Mouse (Mus musculus) C2C12 (cell line): ENCODE measurements around the gene Gm12248. TPM values are rescaled to one million over a fixed set of nuclear protein-coding genes. Genes with fewer than 3 reads are reported as not detected.
"Not testable (repeated sequence)": the region's sequence is repeated elsewhere in the genome, so short reads cannot be mapped to it uniquely, and the experiment has no call there.

Source experiments
- H3K27me3 ChIP-seq: one replicate; pipeline ENCODE4 v1.6.1; 2011; ENCODE audit not compliant: control insufficient read depth, insufficient read depth, insufficient read length
- H3K36me3 ChIP-seq: one replicate; pipeline ENCODE4 v1.6.1; 2011; ENCODE audit not compliant: control insufficient read depth, insufficient read depth
- H3K4me3 ChIP-seq: one replicate; pipeline ENCODE4 v1.5.1; 2011; ENCODE audit warnings: mild to moderate bottlenecking, control low read depth; ENCODE audit not compliant: poor library complexity, insufficient read depth, severe bottlenecking
- H3K79me2 ChIP-seq: one replicate; pipeline ENCODE4 v1.6.1; 2011; ENCODE audit not compliant: control insufficient read depth, insufficient read depth
- H3K79me3 ChIP-seq: one replicate; pipeline ENCODE4 v1.6.1; 2011; ENCODE audit warnings: low read depth, control low read depth
- H3ac ChIP-seq: one replicate; pipeline ENCODE3; 2011; ENCODE audit warnings: low read depth; ENCODE audit not compliant: control insufficient read depth, insufficient read length
- CEBPB ChIP-seq: IDR thresholded peaks from one replicate; pipeline ENCODE4 v1.6.1; 2011; ENCODE audit warnings: low read depth, mild to moderate bottlenecking, control low read depth, moderate library complexity
- CTCF ChIP-seq: IDR thresholded peaks from one replicate; pipeline ENCODE4 v1.5.1; 2011; ENCODE audit not compliant: control insufficient read depth, insufficient read depth, insufficient read length
- FOSL1 ChIP-seq: IDR thresholded peaks from one replicate; pipeline ENCODE4 v1.8.0; 2011; ENCODE audit warnings: mild to moderate bottlenecking, low read length; ENCODE audit not compliant: poor library complexity, insufficient read depth, severe bottlenecking
- MAX ChIP-seq: IDR thresholded peaks from one replicate; pipeline ENCODE4 v1.6.1; 2011; ENCODE audit warnings: mild to moderate bottlenecking, control low read depth
- MYOD1 ChIP-seq: IDR thresholded peaks from one replicate; pipeline ENCODE4 v1.6.1; 2011; ENCODE audit warnings: low read depth; ENCODE audit not compliant: control insufficient read depth, insufficient read length
- MYOG ChIP-seq: IDR thresholded peaks from one replicate; pipeline ENCODE4 v1.6.1; 2011; ENCODE audit not compliant: control insufficient read depth, insufficient read length; ENCODE audit errors: extremely low read depth
- USF1 ChIP-seq: IDR thresholded peaks from one replicate; pipeline ENCODE4 v1.6.1; 2011; ENCODE audit warnings: low read depth, mild to moderate bottlenecking, control low read depth, moderate library complexity
- polyA plus RNA-seq: library from polyadenylated mRNA; unstranded; fragments of >200 nt; fragmentation: generic; extraction: Trizol; gene quantifications from one replicate; pipeline ENCODE4 v1.2.1, GENCODE M21; 2012; ENCODE audit warnings: missing spikeins

Gm12248 gene
- polyA plus RNA-seq, 1 experiment, result 0.04 TPM

GRCm38 (mm10) chr11:58065025-58065424 lies 27.9 kb downstream of the Gm12248 start:
- H3K27me3 ChIP-seq, result no peaks in the 10 kb centered on the region
- peaks cover 12% of the 10 kb centered on the region for H3K36me3 ChIP-seq
- TF ChIP-seq CTCF (no peak), MYOG (no peak), MYOD1 (no peak), MAX (no peak), USF1 (no peak), CEBPB (no peak), FOSL1 (no peak)
- H3K4me3 ChIP-seq, result no peak overlapping the region
- no peaks in the 10 kb centered on the region for H3K79me2 ChIP-seq
- no peaks in the 10 kb centered on the region for H3K79me3 ChIP-seq
- H3ac ChIP-seq, result no peak overlapping the region

GRCm38 (mm10) chr11:58062586-58062985 lies 30.3 kb downstream of the Gm12248 start:
- TF ChIP-seq USF1 (no peak), MAX (no peak), FOSL1 (no peak), CTCF (no peak), MYOG (no peak), CEBPB (no peak), MYOD1 (no peak)
- H3ac ChIP-seq, result no peak overlapping the region
- H3K79me2 ChIP-seq, result no peaks in the 10 kb centered on the region
- H3K4me3 ChIP-seq, result no peak overlapping the region
- H3K36me3 ChIP-seq, result peaks cover 31% of the 10 kb centered on the region
- H3K79me3 ChIP-seq, result no peaks in the 10 kb centered on the region
- H3K27me3 ChIP-seq, result no peaks in the 10 kb centered on the region

- not testable (repeated sequence) for H3K27me3 ChIP-seq, H3ac ChIP-seq, H3K79me2 ChIP-seq, H3K4me3 ChIP-seq, H3K79me3 ChIP-seq
- H3K36me3 ChIP-seq, result peaks cover 43% of the 10 kb centered on the region
Measured at GRCm38 (mm10) chr11:58061218-58061617, 31.7 kb downstream of the Gm12248 start.

DNA sequence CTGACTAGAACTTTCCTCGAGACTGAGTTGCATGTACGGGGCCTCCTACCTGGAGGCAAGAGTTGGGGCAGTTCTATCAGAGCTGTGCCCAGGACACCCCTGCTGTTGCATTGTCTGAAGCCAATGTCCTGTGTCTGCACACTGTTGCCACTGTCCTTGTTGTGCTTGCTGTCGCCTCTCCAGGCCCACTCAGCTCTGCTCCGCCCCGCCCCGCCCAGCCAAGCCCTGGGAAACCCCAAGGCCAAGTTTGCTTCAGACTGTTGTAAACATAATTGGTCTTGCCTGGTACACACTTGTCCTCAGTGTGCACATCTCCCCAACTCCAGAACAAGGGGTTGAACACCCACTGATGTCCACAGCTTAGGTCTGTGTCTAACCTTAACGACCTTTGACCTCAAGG lies 33.2 kb downstream of the Gm12248 start:
- not testable (repeated sequence) for H3K79me2 ChIP-seq, H3ac ChIP-seq, H3K27me3 ChIP-seq, H3K4me3 ChIP-seq, H3K79me3 ChIP-seq
- H3K36me3 ChIP-seq, result peaks cover 58% of the 10 kb centered on the region

GRCm38 (mm10) chr11:58057455-58057854 lies 35.5 kb downstream of the Gm12248 start:
- Histone ChIP-seq H3K36me3 (peaks cover 77% of the 10 kb centered on the region), H3K79me3 (no peaks in the 10 kb centered on the region), H3K4me3 (no peak overlapping the region), H3K79me2 (no peaks in the 10 kb centered on the region), H3ac (no peak overlapping the region), H3K27me3 (no peaks in the 10 kb centered on the region)
- TF ChIP-seq MYOG (no peak), CTCF (peak; percentile 53), CEBPB (no peak), USF1 (no peak), MYOD1 (no peak), FOSL1 (no peak), MAX (no peak)

DNA sequence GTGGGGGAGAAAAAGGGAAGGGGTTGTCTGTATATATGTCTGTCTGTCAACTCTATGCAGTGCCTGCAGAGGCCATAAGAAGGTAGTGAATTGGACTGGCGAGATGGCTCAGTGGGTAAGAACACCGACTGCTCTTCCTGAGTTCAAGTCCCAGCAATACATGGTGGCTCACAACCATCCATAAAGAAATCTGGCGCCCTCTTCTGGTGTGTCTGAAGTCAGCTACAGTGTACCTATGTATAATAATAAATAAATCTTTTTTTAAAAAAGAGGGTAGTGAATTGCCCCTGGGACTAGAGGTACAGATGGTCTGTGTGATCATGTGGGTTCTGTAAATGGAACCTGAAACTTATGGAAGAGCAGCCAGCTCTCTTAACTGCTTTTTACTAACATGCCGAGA lies 46.5 kb downstream of the Gm12248 start:
- H3ac ChIP-seq, result no peak overlapping the region
- no peak overlapping the region for H3K4me3 ChIP-seq
- H3K27me3 ChIP-seq, result no peaks in the 10 kb centered on the region
- H3K79me2 ChIP-seq, result peaks cover 83% of the 10 kb centered on the region
- H3K79me3 ChIP-seq, result peaks cover 25% of the 10 kb centered on the region
- TF ChIP-seq FOSL1 (no peak), CEBPB (no peak), MYOD1 (no peak), MYOG (no peak), MAX (no peak), USF1 (no peak), CTCF (no peak)
- H3K36me3 ChIP-seq, result peaks cover 96% of the 10 kb centered on the region

- H3K36me3 ChIP-seq, result peaks cover 74% of the 10 kb centered on the region
- H3K27me3 ChIP-seq, result no peaks in the 10 kb centered on the region
- H3K4me3 ChIP-seq, result no peak overlapping the region
- peaks cover 53% of the 10 kb centered on the region for H3K79me3 ChIP-seq
- no peak overlapping the region for H3ac ChIP-seq
- TF ChIP-seq MYOG, result no peak
- peaks cover 93% of the 10 kb centered on the region for H3K79me2 ChIP-seq
Measured at GRCm38 (mm10) chr11:58042861-58043431, 50.0 kb downstream of the Gm12248 start.
